ENCODE assay signal across 8 mouse cellular contexts in the genomic region with DNA sequence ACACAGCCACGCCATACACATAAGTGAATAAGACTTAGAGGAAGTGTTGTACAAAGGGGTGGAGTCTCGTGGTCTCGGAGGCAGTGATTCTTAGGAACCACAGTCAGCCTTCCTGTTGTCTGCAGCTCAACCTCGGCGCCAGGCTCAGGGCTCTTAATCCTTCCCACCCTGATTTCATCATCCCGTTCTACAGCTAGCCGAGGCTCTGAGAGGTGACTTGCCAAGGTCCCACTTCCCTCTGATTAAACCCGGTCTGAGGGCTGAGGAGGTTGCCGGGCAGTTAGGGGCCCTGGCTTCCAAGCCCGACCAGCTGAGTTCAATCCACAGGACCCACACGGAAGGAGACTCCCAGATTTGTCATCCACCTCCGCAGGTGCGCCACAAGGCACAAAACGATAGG. TPM values are rescaled to one million over a fixed set of nuclear protein-coding genes. Genes with fewer than 3 reads are reported as not detected.
DNase-seq lines count a peak whose midpoint lies in the region; ATAC-seq lines count a peak whose summit lies in the region.

No protein-coding gene starts in this region.

- no peaks in the 10 kb centered on the region for H3K36me3 ChIP-seq in kidney, embryonic 15.5 days
- H3K36me3 ChIP-seq in hindbrain, embryonic 14.5 days (replicated peaks; ENCODE audit: control insufficient read depth, insufficient read depth) = no peaks in the 10 kb centered on the region
- H3K36me3 ChIP-seq in stomach, embryonic 16.5 days (ENCODE audit: control insufficient read depth, insufficient read depth, low read length) = no peaks in the 10 kb centered on the region

- DNase-seq in kidney, adult 9 months = no peak
- DNase-seq in hindbrain, embryonic 14.5 days (ENCODE audit: low spot score) = no peak
- DNase-seq in lung, postnatal 25 days (ENCODE audit: low spot score) = peak; percentile 75
- no peak for DNase-seq in left cerebral cortex, postnatal 25 days (ENCODE audit: low spot score in 2 of 2)
- DNase-seq in spleen, postnatal 14 days (ENCODE audit: low spot score in 2 of 2) = no peak

- 15% methylated on average over 14 of the region's 14 CpGs for WGBS in kidney, embryonic 15.5 days
- 20% methylated on average over 14 of the region's 14 CpGs for WGBS in hindbrain, embryonic 14.5 days
- WGBS in stomach, embryonic 16.5 days = 13% methylated on average over 14 of the region's 14 CpGs

- intact Hi-C loops in left cerebral cortex, postnatal 25 days (cut with DNase I) = loop anchor here (1.0 to 5.0 kb wide), 2 partner anchors 90 to 126 kb away; a partner anchor contains a TSS

- peak overlapping the region; percentile 24 for H3K4me3 ChIP-seq in kidney, embryonic 15.5 days (replicated peaks)
- peak overlapping the region; percentile 36 for H3K4me3 ChIP-seq in brown adipose tissue, adult 24 weeks (ENCODE audit: insufficient read depth, low read depth, low read length)
- H3K4me3 ChIP-seq in hindbrain, embryonic 14.5 days (replicated peaks; ENCODE audit: low read length) = no peak overlapping the region
- H3K4me3 ChIP-seq in stomach, embryonic 16.5 days (replicated peaks; ENCODE audit: low read length) = peak overlapping the region; percentile 34

- ATAC-seq in kidney, embryonic 15.5 days (replicated peaks; ENCODE audit: low FRiP score) = no peak
- ATAC-seq in hindbrain, embryonic 14.5 days (ENCODE audit: low FRiP score) = no peak
- ATAC-seq in stomach, embryonic 16.5 days (ENCODE audit: insufficient read depth, low FRiP score) = peak; percentile 31; the same call in 1 of the 2 replicates

- H3K9ac ChIP-seq in kidney, embryonic 15.5 days = peak overlapping the region; percentile 37; the same call in 1 of the 2 replicates
- H3K9ac ChIP-seq in hindbrain, embryonic 14.5 days = no peak overlapping the region
- peak overlapping the region; percentile 61 for H3K9ac ChIP-seq in stomach, embryonic 16.5 days (ENCODE audit: low read length)

- H3K27ac ChIP-seq in kidney, embryonic 15.5 days = 0 out of 2 replicates have a peak overlapping the region, but pooled peaks have one; percentile 34
- no peak overlapping the region for H3K27ac ChIP-seq in brown adipose tissue, adult 24 weeks (replicated peaks; ENCODE audit: low read depth, low read length)
- no peak overlapping the region for H3K27ac ChIP-seq in hindbrain, embryonic 14.5 days
- peak overlapping the region; percentile 73 for H3K27ac ChIP-seq in stomach, embryonic 16.5 days (ENCODE audit: low read length)

- H3K4me1 ChIP-seq in kidney, embryonic 15.5 days = peaks cover 41% of the 10 kb centered on the region
- H3K4me1 ChIP-seq in brown adipose tissue, adult 24 weeks (ENCODE audit: control insufficient read depth, insufficient read depth, insufficient read length, low read length) = peaks cover 17% of the 10 kb centered on the region
- H3K4me1 ChIP-seq in hindbrain, embryonic 14.5 days (replicated peaks; ENCODE audit: control insufficient read depth, insufficient read depth, low read length) = peaks cover 11% of the 10 kb centered on the region; the same call in 1 of the 2 replicates
- peaks cover 35% of the 10 kb centered on the region for H3K4me1 ChIP-seq in stomach, embryonic 16.5 days (ENCODE audit: control insufficient read depth, insufficient read depth, low read length)

- peak overlapping the region; percentile 58 for H3K4me2 ChIP-seq in kidney, embryonic 15.5 days
- peak overlapping the region; percentile 29 for H3K4me2 ChIP-seq in hindbrain, embryonic 14.5 days (replicated peaks)
- H3K4me2 ChIP-seq in stomach, embryonic 16.5 days (ENCODE audit: low read depth, low read length) = peak overlapping the region; percentile 46

- H3K27me3 ChIP-seq in kidney, embryonic 15.5 days = no peaks in the 10 kb centered on the region
- no peaks in the 10 kb centered on the region for H3K27me3 ChIP-seq in hindbrain, embryonic 14.5 days (ENCODE audit: control insufficient read depth, insufficient read depth, low read length)
- no peaks in the 10 kb centered on the region for H3K27me3 ChIP-seq in stomach, embryonic 16.5 days (ENCODE audit: control insufficient read depth, insufficient read depth, low read length)

- H3K9me3 ChIP-seq in kidney, embryonic 15.5 days (replicated peaks) = no peaks in the 10 kb centered on the region
- H3K9me3 ChIP-seq in hindbrain, embryonic 14.5 days (ENCODE audit: control insufficient read depth, low read length) = no peaks in the 10 kb centered on the region
- no peaks in the 10 kb centered on the region for H3K9me3 ChIP-seq in stomach, embryonic 16.5 days (replicated peaks; ENCODE audit: control insufficient read depth, low read length)

RNA-seq across cellular contexts. Expression of a gene that starts 28.2 kb away (rescaled TPM):
- 6.8 and 7.1 TPM in 2 replicates for polyA plus RNA-seq in kidney, embryonic 15.5 days (2015; fragmentation: Nextera tagmentation; extraction: Ambion mirVana)
- polyA plus RNA-seq in brown adipose tissue, adult 24 weeks (2012; ENCODE audit: insufficient read depth, insufficient read length, missing spikeins) = 1.6 and 1.7 TPM in 2 replicates
- 0.64 and 0.95 TPM in 2 replicates for polyA plus RNA-seq in hindbrain, embryonic 14.5 days (2014; fragmentation: Nextera tagmentation; extraction: Ambion mirVana)
- 9.5 and 12.1 TPM in 2 replicates for polyA plus RNA-seq in stomach, embryonic 16.5 days (2015; fragmentation: Nextera tagmentation; extraction: Ambion mirVana)
- 1 to 10 TPM in 1 of 2 experiments, under 1 TPM in 1; 0.82 to 1.2 TPM for total RNA-seq in left cerebral cortex, postnatal 25 days (2021)

RNA-seq across cellular contexts. Expression of a gene that starts 33.6 kb away (rescaled TPM):
- polyA plus RNA-seq in kidney, embryonic 15.5 days (2015; fragmentation: Nextera tagmentation; extraction: Ambion mirVana) = 7.4 and 9.6 TPM in 2 replicates
- polyA plus RNA-seq in brown adipose tissue, adult 24 weeks (2012; ENCODE audit: insufficient read depth, insufficient read length, missing spikeins) = 3.2 and 3.6 TPM in 2 replicates
- 0.78 and 1.1 TPM in 2 replicates for polyA plus RNA-seq in hindbrain, embryonic 14.5 days (2014; fragmentation: Nextera tagmentation; extraction: Ambion mirVana)
- polyA plus RNA-seq in stomach, embryonic 16.5 days (2015; fragmentation: Nextera tagmentation; extraction: Ambion mirVana) = 16.1 and 18.9 TPM in 2 replicates
- 10 to 100 TPM; 15.1 to 16.3 TPM for total RNA-seq in left cerebral cortex, postnatal 25 days (2021)

RNA-seq across cellular contexts. Expression of a gene that starts 59.1 kb away (rescaled TPM):
- 5.9 and 6.8 TPM in 2 replicates for polyA plus RNA-seq in kidney, embryonic 15.5 days (2015; fragmentation: Nextera tagmentation; extraction: Ambion mirVana)
- polyA plus RNA-seq in brown adipose tissue, adult 24 weeks (2012; ENCODE audit: insufficient read depth, insufficient read length, missing spikeins) = not detected in 2 replicates
- 6.0 and 7.6 TPM in 2 replicates for polyA plus RNA-seq in hindbrain, embryonic 14.5 days (2014; fragmentation: Nextera tagmentation; extraction: Ambion mirVana)
- polyA plus RNA-seq in stomach, embryonic 16.5 days (2015; fragmentation: Nextera tagmentation; extraction: Ambion mirVana) = 5.5 and 5.6 TPM in 2 replicates
- 1 to 10 TPM; 2.5 to 3.2 TPM for total RNA-seq in left cerebral cortex, postnatal 25 days (2021)

Comparison
In these comparisons a context has a peak if more than half of its experiments do, and no peak if none do; other contexts are left out.
1. H3K27ac ChIP-seq: peak in kidney, embryonic 15.5 days (single experiment) and stomach, embryonic 16.5 days (single experiment); none in brown adipose tissue, adult 24 weeks (single experiment) and hindbrain, embryonic 14.5 days (single experiment).
2. Peak in every context shown above with its lines, with median percentiles within 50 percentile points of each other: H3K4me2 ChIP-seq.